Mouse (Mus musculus): ENCODE data around the gene Slco1a5.

DNA sequence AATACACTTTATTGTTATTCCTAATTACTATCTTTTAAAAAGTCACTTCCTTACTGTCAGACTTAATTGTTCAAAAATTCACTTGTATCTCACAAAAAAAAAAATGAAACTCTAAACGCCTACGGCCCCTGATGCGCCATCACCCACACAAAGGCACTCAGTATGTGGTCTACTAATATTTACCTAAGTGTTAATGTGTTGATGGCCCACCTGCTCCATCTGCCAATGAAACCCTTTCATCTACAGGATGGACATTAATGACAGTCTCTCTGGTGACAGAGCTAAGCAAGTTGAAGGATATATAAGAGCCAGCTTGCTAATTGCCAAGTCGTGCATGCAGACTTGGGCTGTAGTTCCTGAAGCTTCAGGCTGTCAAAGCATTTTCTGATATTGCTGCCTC lies 24.7 kb downstream of the Slco1a5 start, which contains the start of gene Iapp:
- no peak for TF ChIP-seq EP300 (IDR thresholded peaks at IDR 0.05; ENCODE audit: low read depth)
- TF ChIP-seq CTCF (IDR thresholded peaks at IDR 0.05; ENCODE audit: low read depth), result no peak

Measured in liver, postnatal 0 days (tissue).